Mouse (Mus musculus): ENCODE measurements around the gene Dip2c. TPM values are rescaled to one million over a fixed set of nuclear protein-coding genes. Genes with fewer than 3 reads are reported as not detected.

The Dip2c gene
- total and polyA plus RNA-seq, 3 experiments = 0.04 to 0.14 (median 0.08) TPM

GRCm38 (mm10) chr13:9237495-9237894, 38.8 kb upstream of the Dip2c start:
- Histone ChIP-seq H3K27me3 (replicated peaks) (no peaks in the 10 kb centered on the region), H3K27ac (ENCODE audit: insufficient read depth, low read depth) (no peak overlapping the region), H3K79me2 (replicated peaks; ENCODE audit: control insufficient read depth, extremely low read depth, insufficient read depth, poor library complexity, severe bottlenecking) (no peaks in the 10 kb centered on the region), H3K4me2 (ENCODE audit: insufficient read depth, low read depth, poor library complexity, severe bottlenecking) (no peak overlapping the region), H3K9ac (ENCODE audit: insufficient read depth, low read depth) (no peak overlapping the region), H3K9me3 (replicated peaks; ENCODE audit: low read length) (no peaks in the 10 kb centered on the region), H3K4me3 (replicated peaks in 1 of 3; ENCODE audit: low read depth in 2 of 3, low read length in 2 of 3, poor library complexity in 1 of 3) (no peak overlapping the region), H3K4me1 (ENCODE audit: control insufficient read depth in 1 of 2, insufficient read depth in 2 of 2) (no peaks in the 10 kb centered on the region), H3K36me3 (replicated peaks in 1 of 2; ENCODE audit: control insufficient read depth in 1 of 2, insufficient read depth in 1 of 2, low read length in 1 of 2) (no peaks in the 10 kb centered on the region)
- dilution Hi-C loops (cut with MboI; ENCODE audit: extremely low pct_ligation_motif_present, extremely low pct_unique_long_range_greater_than_20kb, low sequenced_read_pairs) (no loop called here), in situ Hi-C loops (cut with MboI; ENCODE audit: low pct_ligation_motif_present, low pct_unique_long_range_greater_than_20kb, low sequenced_read_pairs) (no loop called here)
- no peak for DNase-seq (ENCODE audit: extremely low read depth)
- TF ChIP-seq BHLHE40 (IDR thresholded peaks at IDR 0.05; ENCODE audit: low read depth, low read length) (no peak), CHD2 (IDR thresholded peaks at IDR 0.05; ENCODE audit: low read length) (no peak), POLR2A (IDR thresholded peaks at IDR 0.05; ENCODE audit: low read depth, low read length) (no peak), ZKSCAN1 (IDR thresholded peaks at IDR 0.05; ENCODE audit: borderline replicate concordance, low read depth, low read length) (no peak), USF2 (conservative IDR thresholded peaks at IDR 0.05; ENCODE audit: low read depth, low read length) (no peak), ETS1 (conservative IDR thresholded peaks at IDR 0.05; ENCODE audit: low read depth, low read length) (no peak), MAZ (IDR thresholded peaks at IDR 0.05; ENCODE audit: low read depth, low read length) (no peak), MAX (IDR thresholded peaks at IDR 0.05; ENCODE audit: low read length) (no peak), IRF4 (IDR thresholded peaks at IDR 0.05; ENCODE audit: low read depth, low read length) (no peak), EP300 (IDR thresholded peaks at IDR 0.05; ENCODE audit: low read length) (no peak), UBTF (IDR thresholded peaks at IDR 0.05; ENCODE audit: low read depth, low read length) (no peak), CTCF (conservative IDR thresholded peaks at IDR 0.05 in 1 of 2, IDR thresholded peaks at IDR 0.05 in 1 of 2; ENCODE audit: low read depth in 2 of 2, low read length in 2 of 2) (no peak), NRF1 (IDR thresholded peaks at IDR 0.05; ENCODE audit: low read depth, low read length) (no peak)

GRCm38 (mm10) chr13:9239127-9239526, 37.2 kb upstream of the Dip2c start:
- peak in 1 of 2 experiments; percentile 26; a peak in 1 of 4 replicates for TF ChIP-seq CTCF (conservative IDR thresholded peaks at IDR 0.05 in 1 of 2, IDR thresholded peaks at IDR 0.05 in 1 of 2; ENCODE audit: low read depth in 2 of 2, low read length in 2 of 2)
- no peak for TF ChIP-seq NRF1 (IDR thresholded peaks at IDR 0.05; ENCODE audit: low read depth, low read length)
- no peak for TF ChIP-seq CHD1 (IDR thresholded peaks at IDR 0.05; ENCODE audit: low read depth, low read length)
- TF ChIP-seq RCOR1 (conservative IDR thresholded peaks at IDR 0.05; ENCODE audit: low read depth, low read length) = no peak
- dilution Hi-C loops (cut with MboI; ENCODE audit: extremely low pct_ligation_motif_present, extremely low pct_unique_long_range_greater_than_20kb, low sequenced_read_pairs) = no loop called here

More at GRCm38 (mm10) chr13:9239127-9239526, 37.2 kb upstream of the Dip2c start:
- Histone ChIP-seq H3K9ac (ENCODE audit: insufficient read depth, low read depth) (no peak overlapping the region), H3K27ac (ENCODE audit: insufficient read depth, low read depth) (no peak overlapping the region), H3K4me1 (ENCODE audit: control insufficient read depth in 1 of 2, insufficient read depth in 2 of 2) (no peaks in the 10 kb centered on the region), H3K4me2 (ENCODE audit: insufficient read depth, low read depth, poor library complexity, severe bottlenecking) (no peak overlapping the region), H3K9me3 (replicated peaks; ENCODE audit: low read length) (no peaks in the 10 kb centered on the region), H3K79me2 (replicated peaks; ENCODE audit: control insufficient read depth, extremely low read depth, insufficient read depth, poor library complexity, severe bottlenecking) (no peaks in the 10 kb centered on the region), H3K36me3 (replicated peaks in 1 of 2; ENCODE audit: control insufficient read depth in 1 of 2, insufficient read depth in 1 of 2, low read length in 1 of 2) (no peaks in the 10 kb centered on the region), H3K4me3 (replicated peaks in 1 of 3; ENCODE audit: low read depth in 2 of 3, low read length in 2 of 3, poor library complexity in 1 of 3) (no peak overlapping the region), H3K27me3 (replicated peaks) (no peaks in the 10 kb centered on the region)
- in situ Hi-C loops (cut with MboI; ENCODE audit: low pct_ligation_motif_present, low pct_unique_long_range_greater_than_20kb, low sequenced_read_pairs) = no loop called here
- no peak for DNase-seq (ENCODE audit: extremely low read depth)
